Mouse (Mus musculus) natural killer cell, adult 2 months (primary cell): ENCODE results near the gene Ppp1r9a.
"Not testable (repeated sequence)": the region's sequence is repeated elsewhere in the genome, so short reads cannot be mapped to it uniquely, and the experiment has no call there.

Experiments used
- DNase-seq, 2 experiments: peaks; one replicate each; pipeline ENCODE4 v3.0.0; 2022; ENCODE audit warnings: low spot score in 2 of 2

Ppp1r9a gene

DNA sequence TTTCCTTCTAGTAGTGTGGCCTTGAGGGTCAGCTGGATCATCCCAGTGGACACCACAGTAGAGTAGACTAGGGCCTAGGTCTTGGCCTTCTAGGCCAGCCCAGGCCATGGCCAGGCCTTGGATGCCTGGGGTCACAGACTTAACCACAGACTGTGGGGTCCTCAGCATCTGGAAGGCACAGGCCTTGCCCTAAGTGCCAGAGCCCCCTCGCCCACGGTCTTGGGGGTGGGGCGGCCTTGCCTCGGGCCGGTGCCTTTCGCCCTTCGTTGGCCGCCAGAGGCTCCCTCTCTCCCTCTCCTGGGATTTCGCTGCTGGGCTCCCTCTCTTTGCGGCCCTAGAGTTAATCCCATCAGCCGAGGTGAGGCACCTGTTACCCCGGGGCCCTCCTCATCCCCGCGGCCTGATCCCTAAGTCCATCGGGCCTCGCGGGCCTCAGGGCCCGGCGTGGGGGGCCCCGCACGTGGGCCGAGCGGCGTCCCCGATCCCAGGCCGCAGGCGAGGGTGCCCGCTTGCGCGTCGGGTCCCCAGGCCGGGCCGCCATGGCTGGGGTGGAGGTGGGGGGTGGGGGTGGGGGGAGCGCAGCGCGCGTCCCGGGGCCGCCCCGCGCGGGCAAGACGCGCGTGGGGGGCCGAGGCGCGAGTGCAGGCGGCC is at the start of gene Ppp1r9a:
Gene Ppp1r9a (plus strand): TSS at position 244 of the 651 bp plus-strand sequence.
- DNase-seq, result no peak

DNA sequence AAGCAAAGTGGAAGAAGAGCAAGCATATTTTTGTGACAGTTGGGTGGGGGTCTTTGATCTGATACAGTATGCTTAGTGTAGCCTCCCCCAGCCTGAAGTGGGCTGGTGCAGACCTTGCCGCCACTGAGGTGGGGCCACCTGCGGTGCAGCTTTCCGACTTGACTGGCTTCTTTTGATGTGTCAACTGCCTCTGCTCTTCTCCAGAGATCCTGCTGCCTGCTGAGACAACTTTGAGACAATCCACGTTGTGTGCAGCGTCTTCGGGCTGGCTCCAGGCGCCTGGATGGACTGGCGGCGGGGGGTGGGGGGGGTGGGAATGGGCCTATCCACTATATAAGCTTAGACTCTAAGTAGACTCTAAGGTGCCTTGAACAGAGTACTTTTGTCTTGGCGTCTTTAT is 47.5 kb upstream of the Ppp1r9a start:
- no peak for DNase-seq

GRCm38 (mm10) chr6:4856919-4857318 is 45.8 kb upstream of the Ppp1r9a start:
- DNase-seq, result no peak

- DNase-seq, result no peak
Observed at GRCm38 (mm10) chr6:4884316-4884715, 18.4 kb upstream of the Ppp1r9a start.

DNA sequence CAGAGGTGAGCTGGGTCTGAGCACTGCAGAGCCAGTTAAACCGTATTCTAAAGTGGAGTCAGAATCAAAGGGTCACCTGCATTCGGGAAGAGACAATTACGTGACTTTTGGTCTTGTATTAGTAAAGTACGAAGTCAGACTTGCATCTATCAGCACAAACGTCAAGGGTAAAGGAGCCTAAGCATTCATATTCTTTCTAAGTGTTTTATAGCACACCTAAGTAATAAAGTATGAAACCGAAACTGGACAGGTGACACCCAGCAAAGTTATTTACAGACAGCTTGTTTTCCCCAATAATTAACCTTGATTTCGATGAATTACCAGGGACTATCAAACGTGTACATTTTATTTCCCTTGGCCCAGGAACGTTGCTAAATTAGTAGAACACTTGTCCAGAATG is 13.2 kb upstream of the Ppp1r9a start:
- no peak for DNase-seq

DNA sequence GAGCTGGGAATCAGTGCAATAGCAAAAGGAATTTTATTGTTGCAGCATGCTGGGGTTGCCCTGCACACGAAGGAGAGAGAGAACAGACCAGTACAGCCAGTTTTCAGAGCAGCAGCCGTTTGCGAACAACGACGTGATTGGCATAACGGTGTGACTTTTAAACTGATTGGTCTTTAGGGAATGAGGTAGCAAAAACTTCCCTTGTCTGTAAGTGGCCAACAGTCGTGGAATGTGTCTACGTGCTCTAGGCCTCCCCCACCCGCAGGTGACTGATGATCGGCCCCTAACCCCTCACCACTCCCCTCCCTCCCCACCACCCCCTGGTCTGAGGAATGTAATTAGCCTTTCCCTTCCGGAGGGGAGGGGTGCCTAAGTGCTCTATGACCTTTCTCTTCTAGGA is 10.3 kb upstream of the Ppp1r9a start:
- DNase-seq, result no peak

DNA sequence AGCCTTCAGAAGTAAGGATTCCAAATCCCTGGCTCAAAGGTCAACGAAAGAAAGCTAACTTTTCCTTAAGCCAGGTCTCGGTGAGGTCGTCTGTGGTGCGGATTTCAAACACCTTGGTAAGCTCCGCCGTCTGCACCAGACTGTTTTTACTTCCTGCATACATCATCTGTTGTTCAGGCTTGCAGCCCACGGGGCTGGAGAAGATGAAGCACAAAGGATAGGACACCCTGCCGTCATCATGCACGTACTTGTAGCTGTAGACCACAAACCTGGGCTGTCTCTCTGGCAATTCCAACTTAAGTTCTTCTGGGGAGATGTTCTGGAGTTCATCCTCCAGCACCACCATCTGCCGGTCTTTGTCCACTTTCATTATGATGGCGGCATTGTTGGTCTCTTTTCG is 9.4 kb upstream of the Ppp1r9a start:
- DNase-seq, result not testable (repeated sequence)

DNA sequence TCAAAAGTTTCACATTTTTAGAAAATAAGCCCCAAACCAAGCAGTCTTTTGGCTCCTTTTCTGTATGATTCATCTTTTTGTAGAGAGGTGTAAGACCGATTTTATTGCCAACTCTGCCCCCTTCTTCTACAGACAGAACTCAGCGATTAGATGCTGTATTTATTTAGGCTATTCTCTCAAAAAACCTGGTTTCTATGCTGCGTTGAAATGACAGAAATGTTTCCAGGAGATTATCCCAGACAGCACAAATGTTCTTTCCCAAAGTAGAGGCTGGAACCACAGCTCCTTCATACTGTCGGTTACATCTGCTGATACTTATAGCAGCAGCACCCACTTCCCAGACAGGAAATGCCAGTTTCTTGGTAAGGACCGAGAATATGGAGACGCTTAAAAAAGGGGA is 2.8 kb upstream of the Ppp1r9a start:
- DNase-seq, result no peak

- DNase-seq, result no peak
Observed at GRCm38 (mm10) chr6:4903325-4904054, 773 bp downstream of the Ppp1r9a start.

- DNase-seq, result no peak
Observed at GRCm38 (mm10) chr6:4904055-4904450, 1.3 kb downstream of the Ppp1r9a start.

DNA sequence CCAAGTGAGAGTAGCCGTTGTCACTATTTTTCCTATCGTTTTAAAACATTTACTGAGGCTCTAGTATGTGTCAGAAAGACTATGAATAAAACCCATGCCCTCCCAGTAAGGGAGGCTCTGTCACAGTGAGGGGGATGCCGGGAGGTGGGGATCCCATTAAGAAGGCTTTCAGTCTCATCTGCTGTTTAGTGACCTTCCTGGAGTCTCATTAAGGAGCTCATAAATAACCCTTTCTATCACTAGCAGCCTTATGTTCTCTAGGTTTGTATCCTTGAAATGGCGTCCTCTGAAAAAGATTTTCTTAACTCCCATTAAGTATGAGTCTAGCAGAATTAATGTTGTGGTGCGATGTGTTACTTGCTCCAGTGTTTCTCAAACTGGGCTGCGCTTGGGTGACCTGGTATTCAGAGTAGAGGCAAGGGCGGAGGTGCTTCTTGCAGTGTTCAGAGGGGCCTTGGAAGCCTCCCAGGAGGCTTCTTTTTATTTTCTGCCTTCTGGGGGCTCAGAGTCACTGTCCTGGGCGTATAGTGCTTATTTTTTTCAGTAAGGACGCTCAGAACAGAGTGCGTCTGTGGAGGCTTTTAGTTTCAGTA is 7.4 kb downstream of the Ppp1r9a start:
- no peak for DNase-seq

- DNase-seq, result no peak
Observed at GRCm38 (mm10) chr6:4918470-4918869, 15.8 kb downstream of the Ppp1r9a start.

GRCm38 (mm10) chr6:4923791-4924190 is 21.1 kb downstream of the Ppp1r9a start:
- not testable (repeated sequence) for DNase-seq

GRCm38 (mm10) chr6:4925966-4926687 is 23.4 kb downstream of the Ppp1r9a start:
- no peak for DNase-seq

DNA sequence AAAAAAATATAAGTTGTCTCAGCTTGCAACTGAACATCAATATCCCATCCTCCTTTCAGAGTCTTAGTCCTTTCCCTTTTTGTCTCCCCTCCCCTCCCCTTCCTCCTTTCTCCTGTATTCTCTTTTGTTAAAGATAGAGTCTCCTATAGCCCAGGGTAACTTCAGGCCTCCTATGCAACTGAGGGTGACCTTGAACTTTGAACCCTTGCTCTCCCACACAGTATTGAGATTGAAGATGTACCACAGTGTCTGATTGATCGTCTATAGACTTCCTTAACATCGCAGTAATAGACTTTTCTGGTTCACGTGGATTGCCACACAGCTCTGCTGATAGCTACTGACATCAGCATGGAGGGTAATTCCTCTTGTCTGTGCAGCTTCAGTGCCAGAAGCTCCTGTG is 27.6 kb downstream of the Ppp1r9a start:
- DNase-seq, result no peak

DNA sequence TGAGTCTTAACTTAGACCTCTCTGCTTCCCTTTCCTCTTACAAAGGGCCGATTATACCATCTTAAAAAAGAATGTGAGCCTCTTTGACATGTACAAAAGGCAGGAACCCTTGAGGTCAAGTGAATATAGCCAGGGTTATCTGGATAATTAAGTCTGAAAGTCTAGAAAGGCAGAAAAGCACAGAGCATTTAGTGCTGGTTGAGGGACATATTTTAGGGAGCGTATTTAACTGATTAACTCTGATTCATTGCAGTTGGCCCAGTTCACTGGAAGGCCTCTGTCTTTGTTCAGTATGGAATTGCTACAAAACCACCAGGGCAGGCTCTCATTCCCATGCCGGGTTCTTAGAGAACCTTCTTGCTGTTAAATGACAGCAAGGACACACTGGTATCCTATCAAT is 36.2 kb downstream of the Ppp1r9a start:
- DNase-seq, result no peak

DNA sequence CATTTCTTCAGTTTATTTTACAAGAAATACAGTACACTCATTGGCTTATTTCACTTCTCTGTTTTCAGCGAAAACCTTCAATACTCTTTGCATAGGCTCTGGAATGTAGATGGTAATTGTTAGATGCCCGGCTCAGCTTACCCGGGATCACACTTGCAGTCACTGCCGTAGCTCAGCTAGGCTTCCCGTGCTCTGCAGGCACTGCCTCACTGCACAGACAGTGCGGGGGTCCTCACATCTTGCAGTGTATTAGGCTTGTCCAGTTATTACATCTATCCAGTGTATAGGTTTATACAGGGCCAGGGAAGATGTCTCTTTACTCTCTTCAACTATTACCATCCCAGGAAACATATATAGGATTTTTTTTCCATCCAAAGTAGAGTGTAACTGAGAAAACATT is 37.4 kb downstream of the Ppp1r9a start:
- DNase-seq, result no peak

GRCm38 (mm10) chr6:4940639-4941038 is 37.9 kb downstream of the Ppp1r9a start:
- DNase-seq, result no peak

DNA sequence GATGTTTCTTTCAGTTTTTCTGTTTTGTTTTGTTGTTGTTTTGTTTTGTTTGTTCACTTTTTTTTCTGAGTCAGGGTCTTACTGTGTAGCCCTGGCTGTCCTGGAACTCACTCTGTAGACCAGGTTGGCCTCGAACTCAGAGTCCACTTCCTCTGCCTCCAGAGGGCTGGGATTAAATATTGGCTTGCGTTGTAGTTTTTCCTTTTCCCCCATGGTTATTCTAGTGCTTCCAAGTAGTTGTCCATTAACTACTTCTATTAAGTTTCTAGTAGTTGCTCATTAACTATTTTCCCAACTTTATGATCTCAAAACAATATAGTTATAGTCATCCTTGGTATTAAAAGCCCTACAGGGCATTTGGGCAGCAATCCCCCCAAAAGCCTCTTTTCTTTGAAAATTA is 41.1 kb downstream of the Ppp1r9a start:
- DNase-seq, result no peak

- DNase-seq, result no peak
Observed at GRCm38 (mm10) chr6:4948056-4948455, 45.3 kb downstream of the Ppp1r9a start.

GRCm38 (mm10) chr6:4949701-4950100 is 47.0 kb downstream of the Ppp1r9a start:
- DNase-seq, result no peak

DNA sequence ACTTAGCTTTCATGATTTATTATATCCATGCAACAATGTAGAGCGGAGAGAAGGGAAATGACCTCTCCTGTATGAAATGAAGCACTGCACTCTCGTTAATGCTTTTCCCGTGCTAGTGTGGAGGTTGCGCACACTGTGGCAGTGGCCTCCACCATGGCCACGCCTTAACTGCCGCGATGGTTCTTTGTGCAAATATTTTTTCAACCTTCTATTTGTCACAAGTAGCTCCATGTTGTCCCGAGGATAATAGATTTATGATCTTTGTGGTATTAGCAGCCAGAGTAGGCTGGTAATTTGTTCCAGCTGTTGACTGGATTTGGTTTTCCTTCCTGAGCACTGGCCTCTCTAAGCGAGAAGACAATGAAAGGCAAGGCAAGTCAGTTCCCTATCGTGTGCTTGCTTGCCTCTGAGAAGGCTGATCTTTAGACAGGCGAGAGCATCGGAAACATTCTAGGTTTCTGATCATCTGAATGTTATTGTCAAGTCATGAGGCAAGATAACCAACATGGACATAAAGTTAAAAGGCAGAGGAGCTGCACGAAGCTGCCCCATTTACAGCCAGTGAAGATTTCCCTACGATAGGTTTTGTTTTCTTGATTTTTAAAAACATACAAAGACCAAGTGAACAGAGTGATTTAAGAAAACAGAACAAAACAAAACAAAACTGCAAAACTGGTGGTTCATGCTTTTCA is 50.5 kb downstream of the Ppp1r9a start:
- no peak for DNase-seq
